Mouse (Mus musculus) subcutaneous adipose tissue, adult 2 months (tissue): ENCODE data around the gene Riok1. TPM values are rescaled to one million over a fixed set of nuclear protein-coding genes. Genes with fewer than 3 reads are reported as not detected.

ENCODE experiments used
- polyA plus RNA-seq: library from polyadenylated mRNA; depleted of rRNA; stranded (reverse); fragments of >200 nt; gene quantifications from 2 replicates; pipeline ENCODE4 v1.2.3, GENCODE M21; 2012; ENCODE audit warnings: low replicate concordance; rRNA removed

Gene Riok1
- polyA plus RNA-seq = 10.5 and 26.2 TPM in 2 replicates

GRCm38 (mm10) chr13:38036343-38037043 is at the start of gene Riok1:
Riok1 (plus strand) TSS chr13:38036995.

GRCm38 (mm10) chr13:37993704-37994404 is 42.9 kb upstream of the Riok1 start, which contains the start of gene Ssr1:
Ssr1 (minus strand) TSS chr13:37994217.

GRCm38 (mm10) chr13:38037044-38037687 is 371 bp downstream of the Riok1 start, which contains the start of gene Cage1:
Cage1 (minus strand) TSS chr13:38037069.

Other genes starting within 250 kb of the Riok1 start
- 8.9 and 12.7 TPM in 2 replicates for gene Ssr1, start 42.8 kb upstream of the Riok1 start, polyA plus RNA-seq
- 0.12 and 0.29 TPM in 2 replicates for gene Cage1, start 74 bp downstream of the Riok1 start, polyA plus RNA-seq
- gene Dsp, start 114.3 kb downstream of the Riok1 start, polyA plus RNA-seq = 0.27 and 5.3 TPM in 2 replicates
- gene Snrnp48, start 167.9 kb downstream of the Riok1 start, polyA plus RNA-seq = 22.0 and 47.2 TPM in 2 replicates